Mouse (Mus musculus): ENCODE data around the gene Sema3b. TPM values are rescaled to one million over a fixed set of nuclear protein-coding genes. Genes with fewer than 3 reads are reported as not detected.
"Not testable (repeated sequence)": the region's sequence is repeated elsewhere in the genome, so short reads cannot be mapped to it uniquely, and the experiment has no call there.

The Sema3b gene
- polyA plus RNA-seq, 1 experiment from 2014 or later: 30.5 TPM

DNA sequence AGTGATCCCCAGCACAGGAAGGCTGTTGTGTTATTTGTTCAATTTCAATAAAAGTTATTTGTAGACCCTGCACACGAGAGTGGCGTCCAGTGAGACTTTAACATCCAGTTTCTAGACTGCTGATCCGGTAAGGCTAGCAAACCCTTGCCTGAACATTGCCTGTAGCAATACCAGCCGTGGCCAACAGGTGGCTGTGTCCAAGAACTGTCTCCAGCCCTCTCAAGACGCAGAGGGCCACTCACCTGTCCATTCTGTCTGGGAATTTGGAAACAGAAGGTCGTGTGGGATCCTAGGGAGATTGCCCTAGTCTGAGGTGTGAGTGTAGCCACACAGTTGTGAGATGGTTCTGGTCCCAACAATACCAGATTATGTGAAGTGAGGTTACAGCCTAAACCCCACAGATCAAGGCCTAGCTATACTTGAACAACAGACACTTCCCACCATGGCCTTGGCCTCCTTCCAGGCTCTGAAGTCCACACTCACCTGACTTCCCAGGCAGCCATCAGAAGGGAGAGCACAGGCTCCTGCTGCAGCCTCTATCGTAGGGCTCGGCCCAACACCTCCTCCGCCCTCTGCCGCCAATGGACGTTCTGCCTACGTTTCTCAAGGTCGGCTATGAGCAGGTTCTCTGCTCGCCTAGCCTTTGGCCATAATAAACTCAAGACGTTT, 42.9 kb downstream of the Sema3b start:
- Histone ChIP-seq H3K4me2 (ENCODE audit: low read length) (peak overlapping the region; percentile 34), H3K36me3 (ENCODE audit: insufficient read depth, low read length) (peaks cover 12% of the 10 kb centered on the region), H3K9me3 (replicated peaks; ENCODE audit: low read length) (no peaks in the 10 kb centered on the region), H3K27me3 (ENCODE audit: insufficient read depth, low read length) (no peaks in the 10 kb centered on the region), H3K9ac (ENCODE audit: low read depth, low read length) (no peak overlapping the region), H3K4me1 (replicated peaks; ENCODE audit: insufficient read depth, low read length) (peaks cover 31% of the 10 kb centered on the region), H3K4me3 (replicated peaks; ENCODE audit: low read depth, low read length) (no peak overlapping the region), H3K27ac (peak overlapping the region; percentile 95)
- DNase-seq (ENCODE audit: low spot score) (peak; percentile 85), ATAC-seq (replicated peaks; ENCODE audit: low FRiP score, low read depth) (no peak)
- TF ChIP-seq CTCF (IDR thresholded peaks at IDR 0.05; ENCODE audit: low read depth): peak; percentile 82
- 44% methylated on average over 15 of the region's 15 CpGs for WGBS

- H3K27me3 ChIP-seq (ENCODE audit: insufficient read depth, low read length): not testable (repeated sequence)
- WGBS: 53% methylated on average over 5 of the region's 5 CpGs
- DNase-seq (ENCODE audit: low spot score): peak; percentile 53
Measured at GRCm38 (mm10) chr9:107565556-107565955, 43.5 kb downstream of the Sema3b start.

DNA sequence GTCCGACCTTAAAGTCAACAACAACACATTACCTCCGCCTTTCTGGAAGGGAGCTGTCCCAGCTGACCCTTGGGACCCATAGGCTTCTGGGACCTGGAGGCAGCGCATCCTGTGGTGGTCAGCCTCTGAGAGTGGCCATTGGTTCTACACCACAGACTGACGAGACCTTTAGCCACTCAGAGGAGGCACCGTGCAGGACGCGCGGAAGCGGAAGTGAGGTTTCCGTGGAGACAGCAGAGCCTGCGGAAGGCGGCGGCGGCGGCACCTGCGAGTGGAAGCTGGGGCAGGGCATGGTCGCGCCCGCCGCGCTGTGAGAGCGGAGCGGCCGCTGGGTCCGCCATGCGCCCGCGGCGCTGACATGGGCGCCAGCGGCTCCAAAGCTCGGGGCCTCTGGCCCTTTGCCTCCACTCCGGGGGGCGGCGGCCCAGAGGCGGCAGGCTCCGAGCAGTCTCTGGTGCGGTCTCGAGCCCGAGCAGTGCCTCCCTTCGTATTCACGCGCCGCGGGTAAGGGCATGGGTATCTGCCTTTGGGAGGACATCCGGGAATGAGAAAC, 45.9 kb downstream of the Sema3b start, which contains the start of gene Tusc2:
Gene Tusc2 (plus strand): TSS at position 227 of the 553 bp plus-strand sequence.
- Histone ChIP-seq H3K27ac (peak within 1 kb of the TSS; percentile 76), H3K9me3 (replicated peaks; ENCODE audit: low read length) (no peaks in the 10 kb centered on the region), H3K27me3 (ENCODE audit: insufficient read depth, low read length) (no peaks in the 10 kb centered on the region), H3K4me3 (replicated peaks; ENCODE audit: low read depth, low read length) (peak within 1 kb of the TSS; percentile 63), H3K4me1 (replicated peaks; ENCODE audit: insufficient read depth, low read length) (peaks cover 16% of the 10 kb centered on the region; the same call in 1 of the 2 replicates), H3K9ac (ENCODE audit: low read depth, low read length) (peak within 1 kb of the TSS; percentile 73), H3K36me3 (ENCODE audit: insufficient read depth, low read length) (peaks cover 42% of the 10 kb centered on the region), H3K4me2 (ENCODE audit: low read length) (peak within 1 kb of the TSS; percentile 87)
- peak; percentile 92 for ATAC-seq (replicated peaks; ENCODE audit: low FRiP score, low read depth)
- WGBS: under 1% methylated on average over 46 of the region's 46 CpGs
- TF ChIP-seq CTCF (IDR thresholded peaks at IDR 0.05; ENCODE audit: low read depth): no peak
- peak; percentile 97 for DNase-seq (ENCODE audit: low spot score)

More at GRCm38 (mm10) chr9:107565556-107565955, 43.5 kb downstream of the Sema3b start:
- H3K4me1 ChIP-seq (replicated peaks; ENCODE audit: insufficient read depth, low read length): peaks cover 25% of the 10 kb centered on the region
- H3K9me3 ChIP-seq (replicated peaks; ENCODE audit: low read length); ATAC-seq (replicated peaks; ENCODE audit: low FRiP score, low read depth); H3K4me3 ChIP-seq (replicated peaks; ENCODE audit: low read depth, low read length); H3K9ac ChIP-seq (ENCODE audit: low read depth, low read length): not testable (repeated sequence)
- peak; percentile 41; the same call in 1 of the 2 replicates for TF ChIP-seq CTCF (IDR thresholded peaks at IDR 0.05; ENCODE audit: low read depth)
- peak overlapping the region; percentile 25 for H3K4me2 ChIP-seq (ENCODE audit: low read length)
- peaks cover 18% of the 10 kb centered on the region for H3K36me3 ChIP-seq (ENCODE audit: insufficient read depth, low read length)
- H3K27ac ChIP-seq: peak overlapping the region; percentile 43; the same call in 1 of the 2 replicates

DNA sequence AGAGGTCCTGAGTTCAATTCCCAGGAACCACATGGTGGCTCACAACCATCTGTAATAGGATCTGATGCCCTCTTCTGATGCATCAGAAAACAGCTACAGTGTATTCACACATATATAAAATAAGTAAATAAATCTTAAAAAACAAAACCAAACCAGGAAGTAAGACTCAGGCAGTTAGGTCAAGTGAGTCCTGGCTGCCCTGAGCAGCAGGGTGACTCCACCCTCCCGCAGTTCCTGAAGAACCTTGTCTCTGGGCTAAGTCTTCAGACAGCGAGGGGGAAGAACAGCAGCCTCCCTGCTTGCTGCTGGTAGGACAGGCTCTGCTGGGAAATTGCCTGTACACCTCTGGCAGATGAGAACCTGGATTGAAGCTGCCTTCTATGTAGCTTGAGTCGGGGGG, 52.7 kb downstream of the Sema3b start:
- no peaks in the 10 kb centered on the region for H3K9me3 ChIP-seq (replicated peaks; ENCODE audit: low read length)
- ATAC-seq (replicated peaks; ENCODE audit: low FRiP score, low read depth) (no peak), DNase-seq (ENCODE audit: low spot score) (no peak)
- peak overlapping the region; percentile 79; the same call in 1 of the 2 replicates for H3K9ac ChIP-seq (ENCODE audit: low read depth, low read length)
- H3K27me3 ChIP-seq (ENCODE audit: insufficient read depth, low read length): no peaks in the 10 kb centered on the region
- peaks cover 40% of the 10 kb centered on the region for H3K36me3 ChIP-seq (ENCODE audit: insufficient read depth, low read length)
- no peak overlapping the region for H3K27ac ChIP-seq
- TF ChIP-seq CTCF (IDR thresholded peaks at IDR 0.05; ENCODE audit: low read depth): no peak
- H3K4me2 ChIP-seq (ENCODE audit: low read length): peak overlapping the region; percentile 83
- H3K4me1 ChIP-seq (replicated peaks; ENCODE audit: insufficient read depth, low read length): peaks cover 41% of the 10 kb centered on the region
- 56% methylated on average over 3 of the region's 3 CpGs for WGBS
- peak overlapping the region; percentile 70; the same call in 1 of the 2 replicates for H3K4me3 ChIP-seq (replicated peaks; ENCODE audit: low read depth, low read length)

GRCm38 (mm10) chr9:107555701-107556100, 53.3 kb downstream of the Sema3b start:
- H3K9me3 ChIP-seq (replicated peaks; ENCODE audit: low read length): no peaks in the 10 kb centered on the region
- peaks cover 48% of the 10 kb centered on the region for H3K4me1 ChIP-seq (replicated peaks; ENCODE audit: insufficient read depth, low read length)
- no peak for ATAC-seq (replicated peaks; ENCODE audit: low FRiP score, low read depth)
- WGBS: 23% methylated on average over 2 of the region's 2 CpGs
- peak overlapping the region; percentile 97 for H3K27ac ChIP-seq
- H3K36me3 ChIP-seq (ENCODE audit: insufficient read depth, low read length): peaks cover 34% of the 10 kb centered on the region
- TF ChIP-seq CTCF (IDR thresholded peaks at IDR 0.05; ENCODE audit: low read depth): no peak
- peak overlapping the region; percentile 79; the same call in 1 of the 2 replicates for H3K9ac ChIP-seq (ENCODE audit: low read depth, low read length)
- H3K4me3 ChIP-seq (replicated peaks; ENCODE audit: low read depth, low read length): peak overlapping the region; percentile 70
- no peaks in the 10 kb centered on the region for H3K27me3 ChIP-seq (ENCODE audit: insufficient read depth, low read length)
- peak overlapping the region; percentile 83 for H3K4me2 ChIP-seq (ENCODE audit: low read length)
- no peak for DNase-seq (ENCODE audit: low spot score)

DNA sequence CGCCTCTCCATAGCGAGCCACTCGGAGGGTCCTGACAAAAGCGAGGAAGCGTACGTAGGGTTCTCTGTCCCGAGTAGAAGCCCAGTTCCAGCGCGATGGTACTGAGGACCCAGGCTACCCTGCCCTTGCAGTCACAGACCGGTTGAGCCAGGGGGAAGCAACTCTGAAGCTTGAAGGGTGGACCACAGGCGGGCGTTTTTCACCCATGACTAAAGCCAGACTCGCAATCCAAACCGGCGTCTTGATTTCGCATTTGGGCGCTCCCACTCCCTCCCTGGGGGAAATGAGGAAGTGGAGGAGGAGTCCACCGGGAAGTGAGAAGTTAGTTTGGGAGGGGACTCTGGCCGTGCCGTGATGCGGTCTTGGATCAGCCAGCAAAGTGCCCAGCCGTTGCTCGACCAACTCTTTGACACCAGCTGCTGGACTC, 54.0 kb downstream of the Sema3b start:
- Histone ChIP-seq H3K27ac (peak overlapping the region; percentile 97), H3K36me3 (ENCODE audit: insufficient read depth, low read length) (peaks cover 27% of the 10 kb centered on the region), H3K4me2 (ENCODE audit: low read length) (peak overlapping the region; percentile 83), H3K9ac (ENCODE audit: low read depth, low read length) (peak overlapping the region; percentile 79), H3K9me3 (replicated peaks; ENCODE audit: low read length) (no peaks in the 10 kb centered on the region), H3K4me1 (replicated peaks; ENCODE audit: insufficient read depth, low read length) (peaks cover 49% of the 10 kb centered on the region), H3K27me3 (ENCODE audit: insufficient read depth, low read length) (no peaks in the 10 kb centered on the region), H3K4me3 (replicated peaks; ENCODE audit: low read depth, low read length) (peak overlapping the region; percentile 70)
- ATAC-seq (replicated peaks; ENCODE audit: low FRiP score, low read depth) (peak; percentile 13), DNase-seq (ENCODE audit: low spot score) (peak; percentile 94)
- WGBS: 2% methylated on average over 23 of the region's 23 CpGs
- no peak for TF ChIP-seq CTCF (IDR thresholded peaks at IDR 0.05; ENCODE audit: low read depth)

Data from kidney, postnatal 0 days (tissue).